In genomic region chr5:147584648-147585047, GRCm38 (mm10) we compare ENCODE assay signal across 11 mouse cellular contexts.
A peak's percentile ranks its signal among the peaks of the same experiment; 100 is the strongest.
DNase-seq lines count a peak whose midpoint lies in the region; ATAC-seq lines count a peak whose summit lies in the region.
"Had no signal": no experiment of that assay in that cellular context is flagged by ENCODE, and none has a peak within 500 bp of the region (broad histone marks: within the 10 kb centered on the region; RNA-seq: fewer than 3 reads in every experiment).

No protein-coding gene starts in this region.

- H3K9me3 ChIP-seq in hindbrain, embryonic 12.5 days (replicated peaks), result no peaks in the 10 kb centered on the region

- no peak overlapping the region for H3K4me3 ChIP-seq in hindbrain, embryonic 12.5 days

- 79% methylated on average over 9 of the region's 9 CpGs for WGBS in hindbrain, embryonic 12.5 days

- H3K4me2 ChIP-seq in hindbrain, embryonic 12.5 days (replicated peaks), result no peak overlapping the region
- H3K4me2 ChIP-seq: hindbrain, embryonic 14.5 days; liver, embryonic 11.5 days had no signal

- H3K27ac ChIP-seq in hindbrain, embryonic 12.5 days, result no peak overlapping the region
- H3K27ac ChIP-seq: hindbrain, embryonic 14.5 days had no signal

- no peaks in the 10 kb centered on the region for H3K36me3 ChIP-seq in hindbrain, embryonic 12.5 days

- H3K4me1 ChIP-seq in hindbrain, embryonic 12.5 days, result no peaks in the 10 kb centered on the region; the same call in 1 of the 2 replicates

- no peaks in the 10 kb centered on the region for H3K27me3 ChIP-seq in hindbrain, embryonic 12.5 days

- H3K9ac ChIP-seq in hindbrain, embryonic 12.5 days, result no peak overlapping the region
- H3K9ac ChIP-seq: hindbrain, embryonic 14.5 days had no signal

- DNase-seq in adrenal gland, postnatal 14 days, result peak; percentile 28
- no peak for DNase-seq in adrenal gland, adult 18-20 months (ENCODE audit: low spot score in 2 of 2)
- DNase-seq in kidney, adult 11 months, result peak; percentile 37
- no peak for DNase-seq in kidney, adult 18-20 months
- DNase-seq in lung, adult 18-20 months, result peak; percentile 45 to 63
- DNase-seq in skeletal muscle tissue, adult 2 months (ENCODE audit: low read depth, low spot score), result peak; percentile 15
- DNase-seq in c-Kit-positive CD71-positive TER-119-positive erythroid progenitor cells, embryonic 14.5 days (ENCODE audit: low spot score), result no peak
- DNase-seq: layer of hippocampus, adult 9-11 months had no signal

- ATAC-seq in hindbrain, embryonic 12.5 days (ENCODE audit: low FRiP score), result no peak

Comparison
In these comparisons a context has a peak if more than half of its experiments do, and no peak if none do; other contexts are left out.
1. DNase-seq: peak in adrenal gland, postnatal 14 days (single experiment), kidney, adult 11 months (single experiment), lung, adult 18-20 months (2 of 2) and skeletal muscle tissue, adult 2 months (single experiment); none in adrenal gland, adult 18-20 months (0 of 2), kidney, adult 18-20 months (single experiment) and c-Kit-positive CD71-positive TER-119-positive erythroid progenitor cells, embryonic 14.5 days (single experiment).